Mouse (Mus musculus): ENCODE results near the gene Dtnb. TPM values are rescaled to one million over a fixed set of nuclear protein-coding genes. Genes with fewer than 3 reads are reported as not detected.

Gene Dtnb
- total RNA-seq, 2 experiments from 2014 or later, result 1.6 to 4.3 TPM

DNA sequence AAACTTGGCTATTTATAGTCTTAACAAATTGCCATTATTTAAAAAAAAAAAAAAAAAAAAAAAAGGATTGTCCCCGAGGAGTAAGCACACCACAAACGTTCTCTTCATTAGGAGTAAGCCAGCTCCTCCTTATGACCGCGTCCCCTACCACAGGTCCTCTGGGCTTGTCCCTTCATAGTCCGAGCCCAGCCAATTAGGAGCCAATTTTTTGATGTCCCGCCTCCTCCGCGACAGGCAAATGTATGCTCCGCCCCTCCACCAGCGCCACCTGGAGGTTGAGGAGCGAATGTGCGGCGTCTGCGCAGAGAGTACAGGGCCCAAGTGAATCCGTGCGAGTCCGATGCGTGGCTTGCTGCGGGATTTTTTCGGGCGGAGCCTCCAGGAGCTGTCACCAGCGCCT is 219.6 kb downstream of the Dtnb start:
- peak; percentile 92 to 94 for DNase-seq
- intact Hi-C loops (cut with DNase I), result loop anchor here (5.0 kb wide), 2 partner anchors 94 to 254 kb away; no protein-coding TSS in a partner anchor

DNA sequence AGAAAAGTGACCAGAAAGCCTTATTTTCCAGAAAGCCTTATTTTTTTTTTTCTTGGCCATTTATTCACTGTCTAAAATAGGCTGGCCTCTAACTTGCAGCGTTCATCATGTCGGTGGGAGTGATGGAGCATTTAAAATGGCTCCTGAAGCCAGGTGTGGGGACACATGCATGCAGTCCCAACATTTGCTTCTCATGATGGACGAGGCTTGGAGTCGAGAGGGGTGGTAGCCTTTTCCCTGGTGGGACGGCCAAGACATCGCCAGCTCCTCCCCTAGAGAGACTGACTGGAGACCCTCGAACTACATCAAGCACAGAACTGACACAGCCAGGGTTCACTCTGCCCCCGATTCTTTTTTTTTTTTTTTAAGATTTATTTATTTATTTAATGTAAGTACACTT is 220.1 kb downstream of the Dtnb start:
- DNase-seq, result no peak

GRCm38 (mm10) chr12:3795569-3795968 is 223.4 kb downstream of the Dtnb start:
- no peak for DNase-seq
- intact Hi-C loops (cut with DNase I), result no loop called here

More for the DNA sequence above, 220.1 kb downstream of the Dtnb start:
- intact Hi-C loops (cut with DNase I), result loop anchor here (5.0 kb wide), 2 partner anchors 95 to 255 kb away; no protein-coding TSS in a partner anchor

DNA sequence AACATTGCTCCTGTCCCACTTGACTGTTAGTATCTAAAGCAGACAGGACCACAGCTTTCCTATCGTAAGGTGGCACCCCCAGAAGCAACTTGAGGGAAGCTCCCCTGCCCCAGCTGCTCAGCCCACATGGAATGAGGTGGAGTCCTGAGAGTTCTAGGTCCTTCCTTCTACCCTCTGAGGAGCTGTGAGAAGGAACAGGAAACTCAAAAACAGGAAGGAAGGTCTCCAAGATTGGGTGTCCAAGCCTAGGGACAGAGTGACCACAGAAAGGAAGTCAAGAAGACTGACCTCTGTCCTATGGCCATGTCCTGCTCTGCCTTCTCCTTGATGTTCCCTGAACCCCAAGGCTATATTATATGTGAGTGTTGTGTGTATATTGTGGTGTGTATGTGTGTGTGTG is 227.4 kb downstream of the Dtnb start:
- no peak for DNase-seq
- intact Hi-C loops (cut with DNase I), result no loop called here

DNA sequence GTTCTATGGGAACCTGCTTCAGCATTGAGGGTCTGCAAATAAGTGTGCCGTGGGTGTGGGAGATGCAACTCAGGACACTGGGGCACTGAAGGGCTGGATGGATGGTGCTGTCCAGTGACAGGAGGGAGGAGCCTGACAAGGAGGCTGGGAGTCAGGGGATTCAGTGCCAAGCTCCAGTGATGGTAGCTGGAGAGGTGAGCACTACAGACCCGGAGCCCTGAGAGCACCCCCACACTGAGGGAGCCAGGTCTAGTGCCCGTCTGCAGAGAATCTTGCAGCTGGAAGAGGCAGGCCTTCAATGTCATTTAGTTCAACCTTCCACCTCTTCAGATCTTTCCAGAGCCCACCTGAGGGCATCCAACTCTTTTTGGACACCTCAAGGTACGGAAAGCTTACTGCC is 233.7 kb downstream of the Dtnb start, which contains the start of gene Dnmt3a:
Dnmt3a (plus strand) TSS at position 156 of the 400 bp plus-strand sequence.
- no peak for DNase-seq
- intact Hi-C loops (cut with DNase I), result no loop called here

- peak; percentile 76 to 81 for DNase-seq
Measured at GRCm38 (mm10) chr12:3806271-3806684, 234.1 kb downstream of the Dtnb start.

GRCm38 (mm10) chr12:3806703-3807547 is 234.7 kb downstream of the Dtnb start:
- intact Hi-C loops (cut with DNase I), result no loop called here
- peak; percentile 54 to 75 for DNase-seq

More at GRCm38 (mm10) chr12:3806271-3806684, 234.1 kb downstream of the Dtnb start:
- intact Hi-C loops (cut with DNase I), result no loop called here

- intact Hi-C loops (cut with DNase I), result no loop called here
- DNase-seq, result peak; percentile 24 to 58
Measured at GRCm38 (mm10) chr12:3807548-3808395, 235.6 kb downstream of the Dtnb start.

- DNase-seq, result peak; percentile 51 to 61
- intact Hi-C loops (cut with DNase I), result no loop called here
Measured at GRCm38 (mm10) chr12:3808396-3808981, 236.3 kb downstream of the Dtnb start.

DNA sequence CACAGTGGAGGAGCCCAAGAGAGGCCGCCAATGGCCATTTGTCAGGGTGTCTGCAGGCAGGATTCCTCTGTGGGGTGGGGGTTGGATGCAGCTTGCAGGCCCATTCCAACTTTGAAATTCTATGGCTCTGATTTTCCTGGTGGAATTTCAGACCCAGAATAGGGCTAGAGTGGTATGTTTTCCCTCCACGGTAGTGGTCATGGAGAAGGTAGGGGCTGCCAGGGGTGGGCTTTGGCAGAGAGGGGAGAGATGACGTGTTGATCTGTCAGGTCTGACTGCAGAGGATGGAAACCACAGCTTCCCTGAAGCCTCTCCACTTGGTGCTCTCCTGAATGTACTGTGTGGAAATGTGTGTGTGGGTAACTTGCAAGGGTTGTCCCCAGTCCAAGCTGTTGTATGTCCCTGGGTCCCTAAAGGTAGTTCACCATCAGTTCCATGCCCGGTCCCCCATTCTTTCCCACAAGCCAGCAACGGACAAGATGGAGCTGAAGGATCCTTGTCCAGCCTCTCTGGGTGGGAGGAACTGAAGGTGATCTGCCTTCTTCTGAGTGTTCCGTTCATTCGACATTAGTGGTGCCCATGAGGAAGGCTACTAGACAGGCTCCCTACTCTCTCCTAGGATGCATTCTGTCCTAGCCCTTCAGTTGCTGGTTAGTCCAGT is 237.5 kb downstream of the Dtnb start:
- intact Hi-C loops (cut with DNase I), result loop anchor here (2.0 kb wide), 1 partner anchor 23 kb away; no protein-coding TSS in a partner anchor
- DNase-seq, result no peak

DNA sequence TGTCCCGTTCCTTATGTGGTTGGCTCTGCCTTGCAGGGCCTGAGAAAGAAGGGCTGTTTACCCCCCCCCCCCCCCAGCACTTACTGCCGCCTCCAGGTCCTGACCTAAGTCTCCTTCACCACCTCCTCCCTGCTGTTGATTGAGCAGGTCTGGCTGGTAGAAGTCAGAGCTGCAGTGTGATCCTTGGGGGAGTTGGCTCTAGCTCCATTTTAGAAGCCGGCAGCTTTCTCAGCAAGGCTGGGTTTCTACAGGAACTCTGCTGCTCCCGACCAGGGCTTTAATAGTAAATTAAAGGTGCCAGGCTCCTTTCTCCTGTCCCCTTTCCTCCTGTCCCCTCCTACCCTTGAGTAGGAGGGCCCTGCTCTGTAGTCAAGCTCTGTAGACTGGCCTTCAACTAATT is 238.3 kb downstream of the Dtnb start:
- DNase-seq, result no peak
- intact Hi-C loops (cut with DNase I), result loop anchor here (2.0 kb wide), 1 partner anchor 22 kb away; no protein-coding TSS in a partner anchor

DNA sequence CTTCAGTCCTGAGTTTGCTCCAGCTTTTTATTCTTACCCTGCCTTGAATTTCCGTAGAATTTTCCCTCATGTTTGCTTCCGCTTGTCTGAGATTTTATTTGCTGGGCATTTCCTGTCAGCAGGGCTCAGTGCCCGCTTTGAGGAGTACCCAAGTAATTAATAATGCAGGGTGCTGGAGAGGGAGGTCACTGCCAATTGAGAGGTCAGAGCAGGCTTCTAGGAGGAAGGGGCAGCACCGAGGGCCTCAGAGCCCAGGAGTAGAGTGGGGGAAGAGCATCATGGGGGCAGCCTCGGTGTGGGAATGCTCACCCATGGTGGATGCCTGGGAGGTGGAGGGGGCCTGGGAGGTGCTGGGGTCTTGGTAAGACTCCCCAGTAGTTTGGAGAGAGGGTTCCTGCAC is 239.4 kb downstream of the Dtnb start:
- no peak for DNase-seq
- intact Hi-C loops (cut with DNase I), result loop anchor here (2.0 kb wide), 1 partner anchor 21 kb away; no protein-coding TSS in a partner anchor

DNA sequence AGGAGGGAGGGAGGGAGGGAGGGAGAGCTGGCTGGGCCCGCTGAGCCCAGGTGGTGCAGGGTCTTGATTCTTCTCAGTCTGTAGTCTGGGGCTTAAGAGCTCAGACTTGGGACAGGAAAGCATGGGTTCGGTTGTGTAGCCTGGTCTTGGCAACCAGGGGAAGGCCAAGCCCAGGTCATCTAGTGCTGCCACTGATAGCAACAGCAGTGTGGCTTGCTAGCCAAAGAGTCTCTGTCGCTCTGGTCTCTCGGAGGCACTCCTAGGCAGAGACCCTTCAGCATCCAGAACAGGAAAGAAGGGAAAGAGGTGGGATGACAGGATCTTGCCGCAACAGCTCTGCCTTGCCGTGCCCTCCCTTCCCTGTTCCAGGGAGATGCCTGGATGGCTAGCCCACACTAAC is 240.1 kb downstream of the Dtnb start:
- intact Hi-C loops (cut with DNase I), result no loop called here

DNA sequence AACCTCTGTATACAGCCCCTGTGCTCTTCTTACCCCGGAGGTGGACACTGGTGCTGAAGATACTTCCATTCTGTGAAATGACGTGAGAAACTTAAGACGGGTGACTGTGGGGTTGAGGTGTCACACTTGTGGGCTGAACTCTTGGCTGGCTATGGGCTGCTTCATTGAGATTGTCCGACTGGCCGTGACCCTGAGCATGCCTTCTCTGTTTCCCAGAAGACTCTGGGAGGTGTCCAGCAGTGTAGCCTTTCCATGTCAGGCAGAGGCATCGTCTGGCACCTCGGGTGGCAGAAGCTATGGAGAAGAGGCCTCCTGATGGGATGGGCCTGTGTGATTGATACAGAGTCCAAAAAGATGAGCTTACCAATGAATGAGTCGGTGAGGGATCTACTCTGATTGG is 241.0 kb downstream of the Dtnb start:
- intact Hi-C loops (cut with DNase I), result no loop called here

More for the DNA sequence above, 240.1 kb downstream of the Dtnb start:
- no peak for DNase-seq

DNA sequence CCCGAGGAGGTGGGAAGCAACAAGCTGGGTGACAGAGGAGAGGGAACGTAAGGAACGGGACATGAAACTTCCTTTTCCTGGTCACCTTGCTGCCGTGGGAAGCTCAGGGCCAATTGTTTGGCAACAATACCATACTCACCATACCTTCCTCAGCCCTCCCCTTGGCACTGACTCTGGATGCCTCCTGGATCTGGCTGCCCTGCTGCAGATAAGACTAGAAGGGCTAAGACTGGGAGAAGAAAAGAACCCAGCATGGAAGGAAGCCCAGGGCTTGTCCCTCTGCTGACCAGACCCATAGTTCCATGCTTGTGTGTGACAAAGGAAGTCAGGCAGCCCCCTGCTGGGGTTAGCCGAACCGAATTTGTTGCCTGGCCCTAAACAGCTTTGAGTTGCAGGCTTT is 243.2 kb downstream of the Dtnb start:
- intact Hi-C loops (cut with DNase I), result no loop called here
- DNase-seq, result no peak

More for the DNA sequence above, 241.0 kb downstream of the Dtnb start:
- DNase-seq, result no peak

GRCm38 (mm10) chr12:3817033-3817432 is 244.9 kb downstream of the Dtnb start:
- no peak for DNase-seq
- intact Hi-C loops (cut with DNase I), result no loop called here

- intact Hi-C loops (cut with DNase I), result no loop called here
- no peak for DNase-seq
Measured at GRCm38 (mm10) chr12:3817566-3817965, 245.4 kb downstream of the Dtnb start.

- no peak for DNase-seq
- intact Hi-C loops (cut with DNase I), result no loop called here
Measured at GRCm38 (mm10) chr12:3819899-3820298, 247.7 kb downstream of the Dtnb start.

- no peak for DNase-seq
- intact Hi-C loops (cut with DNase I), result no loop called here
Measured at GRCm38 (mm10) chr12:3823408-3823807, 251.2 kb downstream of the Dtnb start.
